Mouse (Mus musculus) small intestine, adult 2 months (tissue): ENCODE measurements around the gene Lrch4.

Experiments used
- CTCF ChIP-seq: fragments of 200-500 bp; IDR thresholded peaks from 2 replicates; pipeline ENCODE4 v1.5.1; 2012; ENCODE audit warnings: low read depth, mild to moderate bottlenecking, control low read depth, inconsistent platforms, low read length, moderate library complexity, mixed read lengths; ENCODE audit not compliant: insufficient replicate concordance, insufficient read length; ENCODE audit errors: extremely low read depth
- POLR2A ChIP-seq: fragments of 200-500 bp; IDR thresholded peaks from 2 replicates; pipeline ENCODE4 v1.6.1; 2012; ENCODE audit warnings: low read depth, mild to moderate bottlenecking, control low read depth, inconsistent platforms, low read length, moderate library complexity

GRCm38 (mm10) chr5:137671443-137672240 is 42.7 kb downstream of the Lrch4 start:
- TF ChIP-seq POLR2A (no peak), CTCF (no peak)
